Mouse (Mus musculus) liver, adult 2 months (tissue): ENCODE results near the gene Camkk1. TPM values are rescaled to one million over a fixed set of nuclear protein-coding genes. Genes with fewer than 3 reads are reported as not detected.

ENCODE experiments used
- DNase-seq: peaks from one replicate; pipeline ENCODE4 v3.0.0-alpha.2; 2011; ENCODE audit warnings: low read depth, low spot score; ENCODE audit errors: extremely low read depth
- H3K27ac ChIP-seq: fragments of 200-500 bp; replicated peaks from 2 replicates; pipeline ENCODE4 v1.5.1; 2012; ENCODE audit warnings: low read depth, mild to moderate bottlenecking, control low read depth, inconsistent platforms, low read length; ENCODE audit not compliant: insufficient read depth
- H3K27me3 ChIP-seq: fragments of 200-500 bp; 2 replicates; pipeline ENCODE4 v1.6.1; 2012; ENCODE audit warnings: mild to moderate bottlenecking, moderate library complexity, low read length, inconsistent platforms; ENCODE audit not compliant: control insufficient read depth, insufficient read depth
- H3K36me3 ChIP-seq: fragments of 200-500 bp; 2 replicates; pipeline ENCODE4 v1.6.1; 2012; ENCODE audit warnings: low read length, inconsistent platforms; ENCODE audit not compliant: control insufficient read depth, insufficient read depth
- H3K4me1 ChIP-seq: fragments of 200-500 bp; 2 replicates; pipeline ENCODE4 v1.6.1; 2011; ENCODE audit warnings: low read length; ENCODE audit not compliant: control insufficient read depth, insufficient read depth
- H3K4me3 ChIP-seq: fragments of 200-500 bp; 2 replicates; pipeline ENCODE4 v1.5.1; 2011; ENCODE audit warnings: low read depth, mild to moderate bottlenecking, control low read depth, low read length, moderate library complexity; ENCODE audit not compliant: insufficient read depth
- H3K79me2 ChIP-seq: fragments of 200-500 bp; 2 replicates; pipeline ENCODE4 v1.6.1; 2012; ENCODE audit warnings: inconsistent platforms, mild to moderate bottlenecking, low read length, moderate library complexity; ENCODE audit not compliant: control insufficient read depth, insufficient read depth
- H3K9ac ChIP-seq: fragments of 200-500 bp; 2 replicates; pipeline ENCODE4 v1.6.1; 2012; ENCODE audit warnings: low read depth, mild to moderate bottlenecking, control low read depth, inconsistent platforms, low read length
- CTCF ChIP-seq: fragments of 200-500 bp; IDR thresholded peaks from 2 replicates; pipeline ENCODE4 v1.5.1; 2011; ENCODE audit warnings: low read depth, low read length, control low read depth
- POLR2A ChIP-seq: fragments of 200-500 bp; IDR thresholded peaks from 2 replicates; pipeline ENCODE4 v1.6.1; 2011; ENCODE audit warnings: low read length, control low read depth; ENCODE audit not compliant: insufficient read depth; ENCODE audit errors: extremely low read depth
- WGBS: fragments of 180-500 bp; shearing (Covaris S2); methylation state at CpG from one replicate; pipeline ENCODE4 v1.1.7; 2018; 5-methylcytosine and 5-hydroxymethylcytosine counted together
- polyA plus RNA-seq: library from polyadenylated mRNA; depleted of rRNA; stranded (reverse); fragments of >200 nt; gene quantifications from 2 replicates; pipeline ENCODE4 v1.2.3, GENCODE M21; 2012
- total RNA-seq: library from RNA; depleted of rRNA; stranded (reverse); fragments of >200 nt; gene quantifications from 2 replicates; pipeline ENCODE4 v1.2.3, GENCODE M21; 2014

Camkk1 gene
- total and polyA plus RNA-seq, 2 experiments: 0.12 to 0.28 TPM

- Histone ChIP-seq H3K4me1 (no peaks in the 10 kb centered on the region), H3K79me2 (no peaks in the 10 kb centered on the region), H3K4me3 (no peak overlapping the region), H3K9ac (no peak overlapping the region), H3K27me3 (no peaks in the 10 kb centered on the region), H3K36me3 (no peaks in the 10 kb centered on the region), H3K27ac (no peak overlapping the region)
- TF ChIP-seq CTCF: peak; percentile 72
- TF ChIP-seq POLR2A: no peak
- peak; percentile 14 for DNase-seq
- WGBS: 62% methylated on average over 9 of the region's 9 CpGs
Measured at GRCm38 (mm10) chr11:73039102-73039799, 20.4 kb downstream of the Camkk1 start.

DNA sequence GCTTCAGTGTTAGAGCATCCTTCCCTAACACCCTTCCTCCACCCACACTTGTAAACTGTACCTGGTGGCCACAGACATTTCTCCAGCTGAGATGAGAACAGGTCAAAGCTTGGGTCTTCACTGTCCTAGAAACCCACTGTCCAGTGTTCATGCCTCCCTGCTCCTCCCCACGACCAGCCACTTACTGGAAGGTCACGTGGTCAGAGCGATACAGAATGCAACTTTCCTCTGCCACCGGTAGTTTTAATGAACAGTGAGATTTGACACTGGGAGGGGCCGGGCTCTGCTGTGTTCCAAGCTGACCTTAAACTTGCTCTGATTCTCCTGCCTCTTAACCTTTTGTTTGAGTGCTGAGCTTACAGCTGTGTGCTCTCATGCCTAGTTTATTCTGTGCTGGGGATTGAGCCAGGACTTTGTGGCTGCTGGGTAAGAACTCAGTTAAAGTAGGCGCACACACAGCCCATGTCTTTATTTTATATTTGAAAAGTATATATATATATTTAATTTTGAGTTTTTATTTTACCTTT, 25.5 kb downstream of the Camkk1 start:
- no peak overlapping the region for H3K4me3 ChIP-seq
- no peak overlapping the region for H3K27ac ChIP-seq
- no peak for DNase-seq
- TF ChIP-seq POLR2A: no peak
- no peak for TF ChIP-seq CTCF
- no peaks in the 10 kb centered on the region for H3K36me3 ChIP-seq
- no peak overlapping the region for H3K9ac ChIP-seq
- no peaks in the 10 kb centered on the region for H3K27me3 ChIP-seq
- WGBS: 45% methylated on average over 6 of the region's 6 CpGs
- peaks cover 9% of the 10 kb centered on the region for H3K4me1 ChIP-seq
- H3K79me2 ChIP-seq: no peaks in the 10 kb centered on the region

- DNase-seq: no peak
- H3K4me1 ChIP-seq: peaks cover 12% of the 10 kb centered on the region
- no peak overlapping the region for H3K4me3 ChIP-seq
- no peaks in the 10 kb centered on the region for H3K36me3 ChIP-seq
- TF ChIP-seq POLR2A (no peak), CTCF (no peak)
- WGBS: 83% methylated on average over 4 of the region's 4 CpGs
- H3K79me2 ChIP-seq: no peaks in the 10 kb centered on the region
- H3K27ac ChIP-seq: no peak overlapping the region
- no peaks in the 10 kb centered on the region for H3K27me3 ChIP-seq
- H3K9ac ChIP-seq: no peak overlapping the region
Measured at GRCm38 (mm10) chr11:73044789-73045188, 26.0 kb downstream of the Camkk1 start.

DNA sequence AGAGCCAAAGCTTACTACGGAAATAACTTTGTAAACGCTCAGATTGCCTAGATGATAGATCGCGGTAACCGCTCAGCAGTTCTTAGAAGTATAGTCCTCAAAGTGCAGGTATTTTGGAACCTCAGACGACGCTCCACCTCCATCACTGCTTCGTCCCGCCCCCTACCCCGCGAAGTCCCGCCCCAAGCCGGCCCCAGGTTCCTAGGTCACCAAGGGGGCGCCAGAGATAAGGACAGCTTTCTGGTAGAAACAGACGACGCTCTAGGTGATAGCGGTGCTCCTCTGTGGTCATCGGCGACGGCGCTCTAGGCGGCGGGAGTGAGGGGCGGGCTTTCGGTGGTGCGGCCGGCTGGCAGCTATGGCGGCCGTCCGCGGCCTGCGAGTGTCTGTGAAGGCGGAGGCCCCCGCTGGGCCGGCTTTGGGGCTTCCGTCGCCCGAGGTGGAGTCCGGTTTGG, 28.8 kb downstream of the Camkk1 start, which contains the start of gene Ncbp3:
Gene Ncbp3 (plus strand): TSS at position 242 of the 455 bp plus-strand sequence.
- peak within 1 kb of the TSS; percentile 93 for H3K9ac ChIP-seq
- H3K27ac ChIP-seq: peak within 1 kb of the TSS; percentile 84
- peak within 1 kb of the TSS; percentile 97 for H3K4me3 ChIP-seq
- H3K36me3 ChIP-seq: peaks cover 7% of the 10 kb centered on the region; the same call in 1 of the 2 replicates
- peaks cover 5% of the 10 kb centered on the region; the same call in 1 of the 2 replicates for H3K79me2 ChIP-seq
- H3K4me1 ChIP-seq: peaks cover 12% of the 10 kb centered on the region
- peak; percentile 93 for DNase-seq
- WGBS: 1% methylated on average over 39 of the region's 39 CpGs
- no peaks in the 10 kb centered on the region for H3K27me3 ChIP-seq
- TF ChIP-seq CTCF: peak; percentile 68
- peak; percentile 52; the same call in 1 of the 2 replicates for TF ChIP-seq POLR2A

DNA sequence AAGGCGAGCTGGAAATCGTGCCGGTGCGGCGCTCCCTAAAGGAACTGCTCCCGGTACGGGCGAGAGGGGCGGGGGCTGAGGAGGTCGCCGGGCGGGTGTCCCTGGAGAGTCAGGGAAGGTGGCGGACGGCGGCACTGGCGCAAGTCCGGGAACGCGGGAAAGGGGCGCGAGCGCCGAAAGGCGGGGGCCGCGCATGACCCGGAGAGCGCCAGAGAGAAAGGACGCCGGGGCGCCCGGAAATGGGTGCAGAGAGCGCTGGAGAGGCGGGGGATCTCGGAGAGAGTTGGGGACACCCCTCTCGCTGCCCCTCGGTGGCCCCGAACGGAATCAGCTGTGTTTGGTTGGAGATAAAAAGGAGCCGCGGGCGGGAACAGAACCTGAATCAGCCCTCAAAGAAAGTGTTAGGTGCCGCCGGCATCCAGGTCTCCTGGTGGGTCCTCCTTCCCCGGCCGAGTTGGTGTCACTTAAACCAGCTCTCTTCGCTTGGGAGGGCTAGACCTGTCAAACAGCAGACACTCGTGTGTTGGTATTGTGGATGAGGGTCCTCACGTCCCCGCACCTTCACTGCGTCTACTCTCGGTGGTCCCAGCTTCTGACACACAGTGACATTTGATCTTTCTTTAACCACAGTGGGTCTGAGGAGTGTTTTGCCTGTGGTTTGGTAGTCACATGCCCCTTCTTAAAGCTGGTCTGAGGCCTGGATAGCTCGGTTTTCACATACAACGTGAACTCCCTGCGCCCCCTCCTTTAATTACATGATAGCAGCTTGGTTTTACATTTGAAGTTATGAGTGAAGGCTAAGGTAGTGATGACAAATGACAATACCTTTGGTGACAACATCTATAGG, 29.4 kb downstream of the Camkk1 start:
- WGBS: 2% methylated on average over 55 of the region's 55 CpGs
- H3K4me1 ChIP-seq: peaks cover 12% of the 10 kb centered on the region
- peak; percentile 18 for DNase-seq
- peak overlapping the region; percentile 84 for H3K27ac ChIP-seq
- H3K36me3 ChIP-seq: peaks cover 11% of the 10 kb centered on the region
- peak overlapping the region; percentile 97 for H3K4me3 ChIP-seq
- H3K79me2 ChIP-seq: peaks cover 5% of the 10 kb centered on the region; the same call in 1 of the 2 replicates
- H3K27me3 ChIP-seq: no peaks in the 10 kb centered on the region
- peak overlapping the region; percentile 93 for H3K9ac ChIP-seq
- TF ChIP-seq CTCF: no peak
- TF ChIP-seq POLR2A: no peak; the same call in 1 of the 2 replicates
